In the genomic region with DNA sequence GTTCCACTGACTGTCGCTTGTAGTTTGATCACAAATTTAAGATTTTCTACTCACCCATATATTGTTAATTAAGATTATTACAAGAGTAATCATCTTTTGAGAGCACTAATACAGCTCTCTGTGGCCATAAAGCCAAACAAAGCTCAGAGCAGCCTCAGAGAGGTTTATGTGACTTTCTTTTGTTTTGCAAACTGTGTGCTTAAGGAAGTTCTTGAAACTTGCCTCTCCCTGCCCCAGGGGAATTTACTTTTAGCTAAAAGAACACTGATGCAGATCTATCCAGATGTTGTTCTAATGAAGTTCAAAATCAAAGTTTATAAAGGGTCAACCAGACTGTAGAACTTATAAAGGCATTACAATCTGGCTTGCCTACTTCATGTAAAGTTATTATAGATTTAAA, we compare ENCODE assay signal across 13 mouse cellular contexts. TPM values are rescaled to one million over a fixed set of nuclear protein-coding genes. Genes with fewer than 3 reads are reported as not detected.
DNase-seq lines count a peak whose midpoint lies in the region.
"Not testable (repeated sequence)": the region's sequence is repeated elsewhere in the genome, so short reads cannot be mapped to it uniquely, and the experiment has no call there.
"Had no signal": no experiment of that assay in that cellular context is flagged by ENCODE, and none has a peak within 500 bp of the region (broad histone marks: within the 10 kb centered on the region; RNA-seq: fewer than 3 reads in every experiment).

No protein-coding gene starts in this region.

- not testable (repeated sequence) for H3K27ac ChIP-seq in ES-E14 (ENCODE audit: insufficient read depth, low read depth, low read length, poor library complexity, severe bottlenecking)

- DNase-seq in ES-CJ7 (ENCODE audit: low read depth, low spot score) (peak; percentile 71), ES-E14 (ENCODE audit: low read depth, low spot score) (peak; percentile 50), R1 (ENCODE audit: low read depth, low spot score) (peak; percentile 75), WW6 (ENCODE audit: low read depth, low spot score) (peak; percentile 7), ZHBTc4 (ENCODE audit: low read depth, low spot score) (peak; percentile 76)

- H3K9me3 ChIP-seq in ES-E14 (ENCODE audit: control insufficient read depth, insufficient read depth, low read depth, low read length): not testable (repeated sequence)

- not testable (repeated sequence) for H3K9ac ChIP-seq in ES-E14 (ENCODE audit: insufficient read depth, low read depth, low read length, poor library complexity, severe bottlenecking)

- not testable (repeated sequence) for H3K4me3 ChIP-seq in ES-E14 (ENCODE audit: insufficient read depth in 1 of 2, low read depth in 1 of 2, low read length in 2 of 2, poor library complexity in 1 of 2, severe bottlenecking in 1 of 2)

- H3K4me1 ChIP-seq in ES-E14 (ENCODE audit: control insufficient read depth in 2 of 2, insufficient read depth in 2 of 2, low read length in 2 of 2, poor library complexity in 1 of 2): not testable (repeated sequence)

- not testable (repeated sequence) for H3K36me3 ChIP-seq in ES-E14 (ENCODE audit: control insufficient read depth, insufficient read depth, low read length, poor library complexity, severe bottlenecking)

- in situ Hi-C loops in ES-E14 (cut with MboI; ENCODE audit: low sequenced_read_pairs in 2 of 2, unreplicated experiment in 2 of 2): loop anchor here (5.0 to 25.0 kb wide), 3 partner anchors 34 to 89 kb away; no protein-coding TSS in a partner anchor

RNA-seq across cellular contexts. Expression of a gene that starts 58.4 kb away (rescaled TPM):
- total RNA-seq in ES-E14 (2012; rRNA removed): 0.32 TPM in 1 of 2 replicates, not detected in the other
- total RNA-seq: adrenal gland, adult 18-20 months; adrenal gland, adult 2 months; adrenal gland, adult 8-10 months; adrenal gland, postnatal 25 days; adrenal gland, postnatal 36 days; CH12.LX; G1E; MEL had no signal

Comparison
In these comparisons a context has a peak if more than half of its experiments do, and no peak if none do; other contexts are left out.
1. DNase-seq: peak in every context shown above with its lines; median percentile 76 in ZHBTc4; 75 in R1; 71 in ES-CJ7; 50 in ES-E14; 7 in WW6.